Mouse (Mus musculus) liver, embryonic 16.5 days (tissue): Measurements from ENCODE around the gene Fgf13. TPM values are rescaled to one million over a fixed set of nuclear protein-coding genes. Genes with fewer than 3 reads are reported as not detected.

Source experiments
- ATAC-seq: fragments of 200-750 bp; cut with Nextera tagmentation; 2 replicates; pipeline ENCODE4 v1.8.0; 2017; ENCODE audit warnings: low read depth, mild to moderate bottlenecking, moderate number of reproducible peaks, moderate library complexity
- H3K27ac ChIP-seq: fragments of 300-500 bp; sonication (generic); 2 replicates; pipeline ENCODE4 v1.5.1; 2014; ENCODE audit warnings: mild to moderate bottlenecking, low read length
- H3K27me3 ChIP-seq: fragments of 300-500 bp; sonication (generic); 2 replicates; pipeline ENCODE4 v1.6.1; 2014; ENCODE audit warnings: low read depth, low read length, mixed read lengths; ENCODE audit not compliant: control insufficient read depth, insufficient read depth
- H3K36me3 ChIP-seq: fragments of 300-500 bp; sonication (generic); 2 replicates; pipeline ENCODE4 v1.6.1; 2014; ENCODE audit warnings: mild to moderate bottlenecking; ENCODE audit not compliant: control insufficient read depth, insufficient read depth
- H3K4me1 ChIP-seq: fragments of 300-500 bp; sonication (generic); 2 replicates; pipeline ENCODE4 v1.6.1; 2014; ENCODE audit warnings: low read depth, low read length, mixed read lengths; ENCODE audit not compliant: control insufficient read depth
- H3K4me2 ChIP-seq: fragments of 300-500 bp; sonication (generic); 2 replicates; pipeline ENCODE4 v1.6.1; 2014; ENCODE audit warnings: low read depth, low read length, mixed read lengths
- H3K4me3 ChIP-seq: fragments of 300-500 bp; sonication (generic); 2 replicates; pipeline ENCODE4 v1.5.1; 2014; ENCODE audit warnings: low read depth, mild to moderate bottlenecking, low read length
- H3K9ac ChIP-seq: fragments of 300-500 bp; sonication (generic); 2 replicates; pipeline ENCODE4 v1.6.1; 2014; ENCODE audit warnings: low read depth, low read length
- H3K9me3 ChIP-seq: fragments of 300-500 bp; sonication (generic); replicated peaks from 2 replicates; pipeline ENCODE4 v1.6.1; 2016; ENCODE audit warnings: low read length; ENCODE audit not compliant: control insufficient read depth
- WGBS: fragments of 180-500 bp; shearing (Covaris S2); extraction: QIAGEN DNeasy Blood & Tissue Kit; methylation state at CpG from one replicate; pipeline ENCODE4 v1.1.7; 2014; ENCODE audit not compliant: insufficient replicate concordance; 5-methylcytosine and 5-hydroxymethylcytosine counted together
- polyA plus RNA-seq: library from polyadenylated mRNA; unstranded; fragments of >200 nt; fragmentation: Nextera tagmentation; extraction: Ambion mirVana; gene quantifications from 2 replicates; pipeline ENCODE4 v1.2.1, GENCODE M21; 2015

Gene Fgf13
- polyA plus RNA-seq, 1 experiment from 2014 or later: 1.4 TPM

DNA sequence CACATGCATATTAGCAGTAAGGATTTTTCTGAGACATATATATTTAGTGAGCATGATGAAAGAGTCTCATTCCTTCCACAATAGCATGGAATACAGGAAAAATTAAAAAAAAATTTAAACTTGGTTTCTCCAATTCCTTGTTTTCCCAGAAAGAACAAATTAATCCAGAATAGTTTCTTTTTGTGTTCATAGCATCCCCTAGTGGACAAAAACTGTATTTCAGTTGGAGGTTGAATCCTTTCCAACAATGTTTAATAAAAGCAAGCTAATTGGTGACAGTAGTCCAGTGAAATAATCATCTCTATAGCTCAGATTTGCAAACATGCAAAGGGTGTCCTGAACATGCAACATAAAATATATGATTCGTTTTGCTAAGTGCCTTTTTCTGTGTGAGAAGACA lies 395.7 kb downstream of the Fgf13 start:
- ATAC-seq: no peak
- H3K9ac ChIP-seq: no peak overlapping the region
- WGBS: 0% methylated on average over 1 of the region's 1 CpGs
- H3K27ac ChIP-seq: no peak overlapping the region
- no peaks in the 10 kb centered on the region for H3K9me3 ChIP-seq
- no peaks in the 10 kb centered on the region for H3K27me3 ChIP-seq
- H3K4me1 ChIP-seq: no peaks in the 10 kb centered on the region
- H3K4me3 ChIP-seq: no peak overlapping the region
- no peaks in the 10 kb centered on the region for H3K36me3 ChIP-seq
- no peak overlapping the region for H3K4me2 ChIP-seq

- ATAC-seq: no peak
- H3K4me2 ChIP-seq: no peak overlapping the region
- H3K27ac ChIP-seq: no peak overlapping the region
- H3K36me3 ChIP-seq: no peaks in the 10 kb centered on the region
- H3K9ac ChIP-seq: no peak overlapping the region
- H3K9me3 ChIP-seq: no peaks in the 10 kb centered on the region
- no peaks in the 10 kb centered on the region for H3K27me3 ChIP-seq
- 58% methylated on average over 2 of the region's 2 CpGs for WGBS
- H3K4me3 ChIP-seq: no peak overlapping the region
- H3K4me1 ChIP-seq: no peaks in the 10 kb centered on the region
Observed at GRCm38 (mm10) chrX:59166763-59167162, 401.1 kb downstream of the Fgf13 start.

DNA sequence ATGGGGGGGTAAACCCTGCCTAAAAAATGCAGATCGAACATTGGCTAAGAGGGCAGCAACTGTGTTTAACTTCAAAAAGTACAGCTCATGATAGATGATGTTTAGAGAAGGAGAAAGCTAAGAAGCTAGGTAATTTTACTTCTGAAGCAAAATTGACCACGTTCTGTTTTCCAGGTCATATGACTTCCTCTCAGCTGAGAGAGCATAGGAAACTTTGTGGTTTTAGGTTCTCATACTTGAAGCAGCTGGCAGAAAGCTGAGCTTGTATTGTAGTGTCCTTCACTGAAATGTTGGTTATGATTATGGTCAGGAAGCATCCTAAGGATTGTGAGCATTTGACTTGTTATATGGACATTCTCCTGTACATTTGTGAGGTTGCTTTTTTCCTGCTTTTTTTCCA lies 425.9 kb downstream of the Fgf13 start:
- no peaks in the 10 kb centered on the region for H3K9me3 ChIP-seq
- no peaks in the 10 kb centered on the region for H3K36me3 ChIP-seq
- H3K4me3 ChIP-seq: no peak overlapping the region
- H3K27me3 ChIP-seq: no peaks in the 10 kb centered on the region
- no peaks in the 10 kb centered on the region for H3K4me1 ChIP-seq
- ATAC-seq: no peak
- H3K4me2 ChIP-seq: no peak overlapping the region
- WGBS: 47% methylated on average over 2 of the region's 2 CpGs
- no peak overlapping the region for H3K27ac ChIP-seq
- no peak overlapping the region for H3K9ac ChIP-seq

DNA sequence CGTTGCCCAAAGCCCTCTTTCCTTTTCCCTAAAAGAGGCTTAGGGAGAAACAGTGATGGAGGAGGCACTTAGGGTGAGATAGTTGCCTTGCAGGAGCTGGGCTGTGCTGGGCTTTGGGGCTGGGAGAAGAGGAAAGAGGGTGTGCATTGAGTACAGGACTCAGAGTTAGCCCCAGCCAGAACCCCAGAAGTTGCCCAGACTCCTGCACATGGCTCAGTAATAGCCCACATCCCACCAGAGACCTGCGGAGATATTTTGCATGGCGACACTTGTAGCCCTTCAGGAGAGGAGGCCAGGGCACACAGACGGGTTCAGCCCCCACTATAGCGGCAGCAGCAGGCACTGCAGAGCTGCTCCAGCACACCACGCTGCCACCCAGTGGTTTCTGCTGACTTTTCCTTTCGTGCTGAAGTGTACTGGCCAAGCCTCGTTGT lies 432.9 kb downstream of the Fgf13 start:
- peak overlapping the region; percentile 49 for H3K4me3 ChIP-seq
- 0 out of 2 replicates have a peak, but pooled peaks have one; percentile 32 for ATAC-seq
- peak overlapping the region; percentile 47; the same call in 1 of the 2 replicates for H3K4me2 ChIP-seq
- no peaks in the 10 kb centered on the region for H3K36me3 ChIP-seq
- no peaks in the 10 kb centered on the region for H3K4me1 ChIP-seq
- peaks cover 17% of the 10 kb centered on the region for H3K27me3 ChIP-seq
- WGBS: 10% methylated on average over 7 of the region's 8 CpGs
- no peaks in the 10 kb centered on the region for H3K9me3 ChIP-seq
- H3K27ac ChIP-seq: no peak overlapping the region
- no peak overlapping the region for H3K9ac ChIP-seq

- Histone ChIP-seq H3K4me1 (no peaks in the 10 kb centered on the region), H3K9ac (no peak overlapping the region), H3K27ac (no peak overlapping the region), H3K27me3 (peaks cover 17% of the 10 kb centered on the region), H3K9me3 (no peaks in the 10 kb centered on the region), H3K4me3 (peak overlapping the region; percentile 49), H3K36me3 (no peaks in the 10 kb centered on the region), H3K4me2 (peak overlapping the region; percentile 47)
- ATAC-seq: peak; percentile 19; the same call in 1 of the 2 replicates
- WGBS: 20% methylated on average over 47 of the region's 75 CpGs
Observed at GRCm38 (mm10) chrX:59134166-59134861, 433.6 kb downstream of the Fgf13 start.

DNA sequence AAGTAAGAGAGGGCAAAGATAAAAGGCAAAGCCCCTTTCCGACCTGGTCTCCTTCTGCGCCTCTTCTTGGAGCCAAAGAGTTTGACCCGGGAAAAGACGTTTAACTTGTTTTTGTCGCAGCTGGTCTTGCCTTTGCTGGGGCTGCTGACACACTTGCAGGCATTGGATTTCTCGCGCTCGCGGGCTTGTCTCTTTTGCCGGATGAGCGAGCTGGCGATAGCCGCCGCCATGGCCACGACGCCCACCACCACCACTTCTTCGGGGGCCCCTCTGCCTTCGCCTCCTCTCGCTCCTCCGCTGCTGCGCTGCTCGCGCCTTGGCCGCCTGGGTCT lies 434.1 kb downstream of the Fgf13 start:
- no peak for ATAC-seq
- 12% methylated on average over 24 of the region's 24 CpGs for WGBS
- Histone ChIP-seq H3K4me3 (peak overlapping the region; percentile 49), H3K4me2 (peak overlapping the region; percentile 47), H3K4me1 (no peaks in the 10 kb centered on the region), H3K9me3 (no peaks in the 10 kb centered on the region), H3K27ac (no peak overlapping the region), H3K36me3 (no peaks in the 10 kb centered on the region), H3K27me3 (peaks cover 17% of the 10 kb centered on the region), H3K9ac (no peak overlapping the region)

GRCm38 (mm10) chrX:59133416-59133815 lies 434.5 kb downstream of the Fgf13 start:
- ATAC-seq: no peak
- Histone ChIP-seq H3K9me3 (no peaks in the 10 kb centered on the region), H3K4me2 (no peak overlapping the region), H3K4me3 (peak overlapping the region; percentile 49), H3K4me1 (no peaks in the 10 kb centered on the region), H3K27me3 (peaks cover 17% of the 10 kb centered on the region), H3K9ac (no peak overlapping the region), H3K27ac (no peak overlapping the region), H3K36me3 (no peaks in the 10 kb centered on the region)
- 28% methylated on average over 10 of the region's 10 CpGs for WGBS

DNA sequence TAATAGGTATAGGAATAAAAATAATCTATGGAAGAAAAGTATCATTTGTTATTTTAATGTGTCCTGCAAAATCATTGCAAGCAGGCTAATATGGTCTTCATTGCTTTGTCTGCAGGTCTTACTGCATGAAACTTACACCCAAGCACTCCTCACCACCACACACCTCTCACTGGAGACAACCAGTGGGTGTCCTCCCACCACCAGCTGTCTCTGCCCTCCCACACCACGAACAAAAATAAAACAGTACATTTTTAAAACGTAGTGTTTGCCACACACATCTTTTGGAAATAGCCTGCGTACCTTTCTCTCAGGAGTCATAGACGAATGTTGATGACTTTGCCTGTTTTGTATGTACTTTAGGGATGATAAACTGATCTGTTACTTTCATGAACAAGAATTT lies 441.2 kb downstream of the Fgf13 start:
- H3K9ac ChIP-seq: no peak overlapping the region
- no peak overlapping the region for H3K4me2 ChIP-seq
- WGBS: 50% methylated on average over 4 of the region's 4 CpGs
- no peak overlapping the region for H3K4me3 ChIP-seq
- no peaks in the 10 kb centered on the region for H3K27me3 ChIP-seq
- no peaks in the 10 kb centered on the region for H3K9me3 ChIP-seq
- H3K27ac ChIP-seq: no peak overlapping the region
- no peak for ATAC-seq
- no peaks in the 10 kb centered on the region for H3K4me1 ChIP-seq
- no peaks in the 10 kb centered on the region for H3K36me3 ChIP-seq

- H3K4me2 ChIP-seq: no peak overlapping the region
Observed at GRCm38 (mm10) chrX:59113187-59113586, 454.7 kb downstream of the Fgf13 start.

More at GRCm38 (mm10) chrX:59113187-59113586, 454.7 kb downstream of the Fgf13 start:
- Histone ChIP-seq H3K27me3 (no peaks in the 10 kb centered on the region), H3K4me3 (no peak overlapping the region), H3K36me3 (no peaks in the 10 kb centered on the region), H3K9ac (no peak overlapping the region), H3K4me1 (no peaks in the 10 kb centered on the region), H3K9me3 (no peaks in the 10 kb centered on the region), H3K27ac (no peak overlapping the region)
- ATAC-seq: no peak
